Mouse (Mus musculus) bone marrow, adult 2 months (tissue): Measurements from ENCODE around the gene Senp7. TPM values are rescaled to one million over a fixed set of nuclear protein-coding genes. Genes with fewer than 3 reads are reported as not detected.
"Not testable (repeated sequence)": the region's sequence is repeated elsewhere in the genome, so short reads cannot be mapped to it uniquely, and the experiment has no call there.

Experiments
- H3K27ac ChIP-seq: fragments of 200-500 bp; 2 replicates; pipeline ENCODE4 v1.5.1; 2012; ENCODE audit warnings: low read depth, mild to moderate bottlenecking, control low read depth, inconsistent platforms, low read length; ENCODE audit not compliant: control insufficient read depth, poor library complexity, insufficient read depth
- H3K4me1 ChIP-seq: fragments of 200-500 bp; 2 replicates; pipeline ENCODE4 v1.6.1; 2011; ENCODE audit warnings: low read length; ENCODE audit not compliant: control insufficient read depth, insufficient read depth
- H3K4me3 ChIP-seq: fragments of 200-500 bp; replicated peaks from 2 replicates; pipeline ENCODE3; 2011; ENCODE audit warnings: mild to moderate bottlenecking, low read depth, low read length, control low read depth; ENCODE audit not compliant: control insufficient read depth
- CTCF ChIP-seq: fragments of 200-500 bp; IDR thresholded peaks from 2 replicates; pipeline ENCODE4 v1.5.1; 2011; ENCODE audit warnings: low read length, control low read depth; ENCODE audit not compliant: control insufficient read depth, insufficient read depth
- POLR2A ChIP-seq: fragments of 200-500 bp; IDR thresholded peaks from 2 replicates; pipeline ENCODE4 v1.6.1; 2011; ENCODE audit warnings: low read depth, mild to moderate bottlenecking, control low read depth, low read length, borderline replicate concordance; ENCODE audit not compliant: control insufficient read depth
- WGBS: fragments of 180-500 bp; shearing (Covaris S2); methylation state at CpG from one replicate; pipeline ENCODE4 v1.1.7; 2018; 5-methylcytosine and 5-hydroxymethylcytosine counted together
- polyA plus RNA-seq: library from polyadenylated mRNA; stranded (reverse); fragments of >200 nt; gene quantifications from 2 replicates; pipeline ENCODE4 v1.2.4, GENCODE M21; 2011; ENCODE audit warnings: low replicate concordance; ENCODE audit not compliant: missing spikeins, insufficient read depth, insufficient read length

The Senp7 gene
- polyA plus RNA-seq, 1 experiment: 32.6 TPM

- WGBS: 94% methylated on average over 3 of the region's 3 CpGs
- no peak overlapping the region for H3K4me3 ChIP-seq
- no peak for TF ChIP-seq POLR2A
- no peak for TF ChIP-seq CTCF
Measured at GRCm38 (mm10) chr16:56115706-56116105, 67.6 kb downstream of the Senp7 start.

GRCm38 (mm10) chr16:56116155-56116554 is 68.0 kb downstream of the Senp7 start:
- H3K4me3 ChIP-seq: no peak overlapping the region
- 85% methylated on average over 5 of the region's 5 CpGs for WGBS
- no peak for TF ChIP-seq POLR2A
- H3K4me1 ChIP-seq: no peaks in the 10 kb centered on the region
- H3K27ac ChIP-seq: no peak overlapping the region

More at GRCm38 (mm10) chr16:56115706-56116105, 67.6 kb downstream of the Senp7 start:
- H3K27ac ChIP-seq: no peak overlapping the region
- H3K4me1 ChIP-seq: no peaks in the 10 kb centered on the region

GRCm38 (mm10) chr16:56117327-56118180 is 69.4 kb downstream of the Senp7 start:
- no peak overlapping the region for H3K27ac ChIP-seq
- H3K4me3 ChIP-seq: no peak overlapping the region
- TF ChIP-seq POLR2A (no peak), CTCF (no peak)
- 92% methylated on average over 10 of the region's 10 CpGs for WGBS
- H3K4me1 ChIP-seq: no peaks in the 10 kb centered on the region

GRCm38 (mm10) chr16:56122517-56122916 is 74.4 kb downstream of the Senp7 start:
- TF ChIP-seq CTCF: no peak
- TF ChIP-seq POLR2A: no peak
- WGBS: 87% methylated on average over 5 of the region's 5 CpGs
- Histone ChIP-seq H3K4me1 (no peaks in the 10 kb centered on the region), H3K27ac (no peak overlapping the region), H3K4me3 (no peak overlapping the region)

- TF ChIP-seq CTCF: no peak
- no peak for TF ChIP-seq POLR2A
- Histone ChIP-seq H3K27ac (no peak overlapping the region), H3K4me3 (no peak overlapping the region), H3K4me1 (no peaks in the 10 kb centered on the region)
- WGBS: 86% methylated on average over 3 of the region's 3 CpGs
Measured at GRCm38 (mm10) chr16:56124045-56124444, 75.9 kb downstream of the Senp7 start.

- H3K4me1 ChIP-seq: no peaks in the 10 kb centered on the region
- WGBS: 31% methylated on average over 3 of the region's 3 CpGs
- TF ChIP-seq POLR2A (no peak), CTCF (no peak)
- no peak overlapping the region for H3K27ac ChIP-seq
- no peak overlapping the region for H3K4me3 ChIP-seq
Measured at GRCm38 (mm10) chr16:56131666-56132065, 83.5 kb downstream of the Senp7 start.

GRCm38 (mm10) chr16:56134149-56134548 is 86.0 kb downstream of the Senp7 start:
- H3K4me1 ChIP-seq: no peaks in the 10 kb centered on the region
- TF ChIP-seq CTCF (no peak), POLR2A (no peak)
- WGBS: 48% methylated on average over 4 of the region's 4 CpGs
- H3K4me3 ChIP-seq: no peak overlapping the region
- H3K27ac ChIP-seq: no peak overlapping the region

- H3K27ac ChIP-seq, H3K4me1 ChIP-seq, H3K4me3 ChIP-seq: not testable (repeated sequence)
- WGBS: 94% methylated on average over 5 of the region's 5 CpGs
Measured at GRCm38 (mm10) chr16:56137672-56138071, 89.5 kb downstream of the Senp7 start.

- WGBS: 42% methylated on average over 3 of the region's 3 CpGs
- no peaks in the 10 kb centered on the region for H3K4me1 ChIP-seq
- H3K4me3 ChIP-seq: no peak overlapping the region
- no peak for TF ChIP-seq POLR2A
- TF ChIP-seq CTCF: no peak
- no peak overlapping the region for H3K27ac ChIP-seq
Measured at GRCm38 (mm10) chr16:56139921-56140320, 91.8 kb downstream of the Senp7 start.
